In genomic region chr1:179517713-179518465, GRCm38 (mm10) we compare ENCODE assay signal across 8 mouse cellular contexts. TPM values are rescaled to one million over a fixed set of nuclear protein-coding genes. Genes with fewer than 3 reads are reported as not detected.
DNase-seq lines count a peak whose midpoint lies in the region; ATAC-seq and TF ChIP-seq lines count a peak whose summit lies in the region.

Gene Smyd3 (minus strand): TSS chr1:179518041.

- H3K9ac ChIP-seq in heart, embryonic 15.5 days = peak within 1 kb of the TSS; percentile 80
- peak within 1 kb of the TSS; percentile 78 for H3K9ac ChIP-seq in liver, embryonic 14.5 days (replicated peaks)
- peak within 1 kb of the TSS; percentile 78 for H3K9ac ChIP-seq in neural tube, embryonic 11.5 days (ENCODE audit: low read length)
- H3K9ac ChIP-seq in stomach, postnatal 0 days (ENCODE audit: low read length) = peak within 1 kb of the TSS; percentile 74

- H3K4me1 ChIP-seq in heart, embryonic 15.5 days (replicated peaks) = peaks cover 7% of the 10 kb centered on the region
- peaks cover 5 to 6% of the 10 kb centered on the region in 2 experiments; a peak in 2 of 4 replicates for H3K4me1 ChIP-seq in liver, embryonic 14.5 days (replicated peaks; ENCODE audit: control insufficient read depth in 2 of 2, insufficient read depth in 2 of 2, low read length in 1 of 2)
- no peaks in the 10 kb centered on the region for H3K4me1 ChIP-seq in neural tube, embryonic 11.5 days (ENCODE audit: control insufficient read depth, insufficient read depth, low read length)
- H3K4me1 ChIP-seq in stomach, postnatal 0 days (replicated peaks; ENCODE audit: control insufficient read depth, insufficient read depth) = no peaks in the 10 kb centered on the region

- TF ChIP-seq EP300 in liver, embryonic 14.5 days (IDR thresholded peaks at IDR 0.05; ENCODE audit: low read depth) = no peak
- no peak for TF ChIP-seq EP300 in stomach, postnatal 0 days (optimal IDR thresholded peaks at IDR 0.05)

- no peaks in the 10 kb centered on the region for H3K9me3 ChIP-seq in heart, embryonic 15.5 days (replicated peaks)
- H3K9me3 ChIP-seq in liver, embryonic 14.5 days (ENCODE audit: control insufficient read depth, low read length) = no peaks in the 10 kb centered on the region
- H3K9me3 ChIP-seq in neural tube, embryonic 11.5 days (ENCODE audit: control insufficient read depth, low read length) = no peaks in the 10 kb centered on the region
- H3K9me3 ChIP-seq in stomach, postnatal 0 days (ENCODE audit: control insufficient read depth, low read length) = no peaks in the 10 kb centered on the region

- DNase-seq in c-Kit-negative CD71-positive TER-119-positive erythroid progenitor cells, embryonic 14.5 days (ENCODE audit: low read depth, low spot score) = peak; percentile 77
- DNase-seq in fibroblast of lung, adult 2 months (ENCODE audit: low read depth) = peak; percentile 67
- peak; percentile 82 to 89 for DNase-seq in kidney, postnatal 25 days
- DNase-seq in liver, embryonic 14.5 days (ENCODE audit: low read depth in 3 of 3, low spot score in 3 of 3) = peak; percentile 79 to 80 (median 79)
- peak; percentile 87 for DNase-seq in neural tube, embryonic 11.5 days (ENCODE audit: low spot score)
- peak; percentile 87 for DNase-seq in stomach, postnatal 0 days (ENCODE audit: low spot score)

- ATAC-seq in CD4-positive, CD25-positive, alpha-beta regulatory T cell, adult 4 months = peak; percentile 86
- peak; percentile 81 for ATAC-seq in heart, embryonic 15.5 days (replicated peaks; ENCODE audit: insufficient number of reproducible peaks, insufficient read depth, low FRiP score, low read depth)
- peak; percentile 90 for ATAC-seq in liver, embryonic 14.5 days (ENCODE audit: insufficient read depth)
- ATAC-seq in neural tube, embryonic 11.5 days (ENCODE audit: insufficient read depth, low FRiP score, low TSS enrichment) = peak; percentile 82
- peak; percentile 92 for ATAC-seq in stomach, postnatal 0 days (ENCODE audit: low FRiP score, low TSS enrichment)

- H3K4me2 ChIP-seq in heart, embryonic 15.5 days = peak within 1 kb of the TSS; percentile 97
- peak within 1 kb of the TSS; percentile 98 for H3K4me2 ChIP-seq in liver, embryonic 14.5 days (ENCODE audit: low read depth)
- H3K4me2 ChIP-seq in neural tube, embryonic 11.5 days (ENCODE audit: low read depth) = peak within 1 kb of the TSS; percentile 98
- H3K4me2 ChIP-seq in stomach, postnatal 0 days (replicated peaks; ENCODE audit: low read depth) = peak within 1 kb of the TSS; percentile 100

- no peaks in the 10 kb centered on the region for H3K27me3 ChIP-seq in heart, embryonic 15.5 days
- no peaks in the 10 kb centered on the region for H3K27me3 ChIP-seq in liver, embryonic 14.5 days (ENCODE audit: control insufficient read depth, insufficient read depth, low read length)
- no peaks in the 10 kb centered on the region for H3K27me3 ChIP-seq in neural tube, embryonic 11.5 days (ENCODE audit: control insufficient read depth, insufficient read depth, low read length)
- H3K27me3 ChIP-seq in stomach, postnatal 0 days (ENCODE audit: control insufficient read depth, insufficient read depth, low read length) = no peaks in the 10 kb centered on the region

- no peaks in the 10 kb centered on the region for H3K36me3 ChIP-seq in heart, embryonic 15.5 days
- H3K36me3 ChIP-seq in liver, embryonic 14.5 days (replicated peaks; ENCODE audit: control insufficient read depth, insufficient read depth, low read depth) = no peaks in the 10 kb centered on the region
- H3K36me3 ChIP-seq in neural tube, embryonic 11.5 days (ENCODE audit: control insufficient read depth, insufficient read depth, low read length) = no peaks in the 10 kb centered on the region
- no peaks in the 10 kb centered on the region for H3K36me3 ChIP-seq in stomach, postnatal 0 days (ENCODE audit: control insufficient read depth, insufficient read depth, low read length)

- H3K4me3 ChIP-seq in heart, embryonic 15.5 days = peak within 1 kb of the TSS; percentile 91
- H3K4me3 ChIP-seq in liver, embryonic 14.5 days (ENCODE audit: insufficient read depth in 1 of 2, low read depth in 2 of 2, low read length in 2 of 2) = peak within 1 kb of the TSS; percentile 70 to 75
- H3K4me3 ChIP-seq in neural tube, embryonic 11.5 days (ENCODE audit: low read depth, low read length) = peak within 1 kb of the TSS; percentile 76
- H3K4me3 ChIP-seq in stomach, postnatal 0 days (ENCODE audit: low read depth, low read length) = peak within 1 kb of the TSS; percentile 77

- TF ChIP-seq CTCF in liver, embryonic 14.5 days (IDR thresholded peaks at IDR 0.05; ENCODE audit: low read depth) = peak; percentile 97
- TF ChIP-seq CTCF in stomach, postnatal 0 days (IDR thresholded peaks at IDR 0.05; ENCODE audit: low read depth) = peak; percentile 85

- WGBS in heart, embryonic 15.5 days = 6% methylated on average over 39 of the region's 39 CpGs
- WGBS in liver, embryonic 14.5 days (ENCODE audit: insufficient replicate concordance) = 5% methylated on average over 39 of the region's 39 CpGs
- WGBS in neural tube, embryonic 11.5 days = 5% methylated on average over 39 of the region's 39 CpGs
- WGBS in stomach, postnatal 0 days = 6% methylated on average over 39 of the region's 39 CpGs

- H3K27ac ChIP-seq in heart, embryonic 15.5 days = peak within 1 kb of the TSS; percentile 72
- peak within 1 kb of the TSS; percentile 40 for H3K27ac ChIP-seq in liver, embryonic 14.5 days
- H3K27ac ChIP-seq in neural tube, embryonic 11.5 days (ENCODE audit: low read depth, low read length) = no peak within 1 kb of the TSS
- H3K27ac ChIP-seq in stomach, postnatal 0 days (replicated peaks) = peak within 1 kb of the TSS; percentile 75

RNA-seq across cellular contexts. Expression of gene Smyd3, which starts in this region (rescaled TPM):
- 10 to 100 TPM; 46.9 to 47.9 TPM for polyA plus RNA-seq in CD4-positive, CD25-positive, alpha-beta regulatory T cell, adult 4 months (2017; shearing (Covaris generic))
- 9.1 and 11.1 TPM in 2 replicates for polyA plus RNA-seq in heart, embryonic 15.5 days (2015; fragmentation: Nextera tagmentation; extraction: Ambion mirVana)
- polyA plus RNA-seq in liver, embryonic 14.5 days (2012; rRNA removed) = 1.5 and 2.6 TPM in 2 replicates
- polyA plus RNA-seq in liver, embryonic 14.5 days (2014; fragmentation: Nextera tagmentation; extraction: Ambion mirVana) = 6.3 and 6.6 TPM in 2 replicates
- polyA plus RNA-seq in neural tube, embryonic 11.5 days (2014; fragmentation: Nextera tagmentation; extraction: Ambion mirVana) = 18.7 and 19.7 TPM in 2 replicates
- 10.5 and 12.1 TPM in 2 replicates for polyA plus RNA-seq in stomach, postnatal 0 days (2015; fragmentation: Nextera tagmentation; extraction: Ambion mirVana)
